Mouse (Mus musculus): ENCODE data around the gene Iah1. TPM values are rescaled to one million over a fixed set of nuclear protein-coding genes. Genes with fewer than 3 reads are reported as not detected.

Iah1 gene
- polyA plus RNA-seq, 1 experiment from 2014 or later, result 42.9 TPM

- ATAC-seq (replicated peaks; ENCODE audit: insufficient number of reproducible peaks, low FRiP score, low TSS enrichment), result no peak
- peak overlapping the region; percentile 90 for H3K4me2 ChIP-seq
- peaks cover 10% of the 10 kb centered on the region for H3K4me1 ChIP-seq (ENCODE audit: control insufficient read depth, insufficient read depth, low read length)
- H3K27me3 ChIP-seq (ENCODE audit: control insufficient read depth, insufficient read depth, low read length), result no peaks in the 10 kb centered on the region
- H3K9me3 ChIP-seq (replicated peaks; ENCODE audit: control insufficient read depth, low read length), result no peaks in the 10 kb centered on the region
- 0 out of 2 replicates have a peak, but pooled peaks cover 5% of the 10 kb centered on the region for H3K36me3 ChIP-seq (ENCODE audit: control insufficient read depth, insufficient read depth, low read length)
- H3K4me3 ChIP-seq (ENCODE audit: low read depth, low read length), result peak overlapping the region; percentile 91
- 35% methylated on average over 18 of the region's 18 CpGs for WGBS (ENCODE audit: insufficient replicate concordance)
- peak overlapping the region; percentile 86 for H3K27ac ChIP-seq (ENCODE audit: low read depth, low read length)
- peak overlapping the region; percentile 95 for H3K9ac ChIP-seq (ENCODE audit: low read depth, low read length)
Measured at GRCm38 (mm10) chr12:21286712-21287650, 29.2 kb upstream of the Iah1 start.

- H3K36me3 ChIP-seq (ENCODE audit: control insufficient read depth, insufficient read depth, low read length), result peaks cover 18% of the 10 kb centered on the region
- no peaks in the 10 kb centered on the region for H3K9me3 ChIP-seq (replicated peaks; ENCODE audit: control insufficient read depth, low read length)
- no peak overlapping the region for H3K9ac ChIP-seq (ENCODE audit: low read depth, low read length)
- ATAC-seq (replicated peaks; ENCODE audit: insufficient number of reproducible peaks, low FRiP score, low TSS enrichment), result no peak
- 75% methylated on average over 3 of the region's 3 CpGs for WGBS (ENCODE audit: insufficient replicate concordance)
- H3K4me3 ChIP-seq (ENCODE audit: low read depth, low read length), result no peak overlapping the region
- peaks cover 10% of the 10 kb centered on the region for H3K4me1 ChIP-seq (ENCODE audit: control insufficient read depth, insufficient read depth, low read length)
- no peaks in the 10 kb centered on the region for H3K27me3 ChIP-seq (ENCODE audit: control insufficient read depth, insufficient read depth, low read length)
- no peak overlapping the region for H3K4me2 ChIP-seq
- H3K27ac ChIP-seq (ENCODE audit: low read depth, low read length), result no peak overlapping the region
Measured at GRCm38 (mm10) chr12:21288716-21289395, 27.3 kb upstream of the Iah1 start.

GRCm38 (mm10) chr12:21289651-21290050, 26.5 kb upstream of the Iah1 start:
- Histone ChIP-seq H3K4me3 (ENCODE audit: low read depth, low read length) (no peak overlapping the region), H3K27me3 (ENCODE audit: control insufficient read depth, insufficient read depth, low read length) (no peaks in the 10 kb centered on the region), H3K9ac (ENCODE audit: low read depth, low read length) (no peak overlapping the region), H3K4me1 (ENCODE audit: control insufficient read depth, insufficient read depth, low read length) (peaks cover 10% of the 10 kb centered on the region), H3K4me2 (no peak overlapping the region), H3K27ac (ENCODE audit: low read depth, low read length) (no peak overlapping the region), H3K9me3 (replicated peaks; ENCODE audit: control insufficient read depth, low read length) (no peaks in the 10 kb centered on the region), H3K36me3 (ENCODE audit: control insufficient read depth, insufficient read depth, low read length) (peaks cover 24% of the 10 kb centered on the region)
- WGBS (ENCODE audit: insufficient replicate concordance), result 79% methylated on average over 6 of the region's 6 CpGs
- ATAC-seq (replicated peaks; ENCODE audit: insufficient number of reproducible peaks, low FRiP score, low TSS enrichment), result no peak

GRCm38 (mm10) chr12:21298856-21299255, 17.3 kb upstream of the Iah1 start:
- no peaks in the 10 kb centered on the region for H3K4me1 ChIP-seq (ENCODE audit: control insufficient read depth, insufficient read depth, low read length)
- no peaks in the 10 kb centered on the region for H3K9me3 ChIP-seq (replicated peaks; ENCODE audit: control insufficient read depth, low read length)
- no peaks in the 10 kb centered on the region for H3K27me3 ChIP-seq (ENCODE audit: control insufficient read depth, insufficient read depth, low read length)
- peaks cover 32% of the 10 kb centered on the region for H3K36me3 ChIP-seq (ENCODE audit: control insufficient read depth, insufficient read depth, low read length)
- no peak overlapping the region for H3K27ac ChIP-seq (ENCODE audit: low read depth, low read length)
- 82% methylated on average over 11 of the region's 11 CpGs for whole genome bisulfite sequencing (ENCODE audit: insufficient replicate concordance)
- H3K4me2 ChIP-seq, result no peak overlapping the region
- no peak overlapping the region for H3K4me3 ChIP-seq (ENCODE audit: low read depth, low read length)
- no peak overlapping the region for H3K9ac ChIP-seq (ENCODE audit: low read depth, low read length)
- ATAC-seq (replicated peaks; ENCODE audit: insufficient number of reproducible peaks, low FRiP score, low TSS enrichment), result no peak

- H3K36me3 ChIP-seq (ENCODE audit: control insufficient read depth, insufficient read depth, low read length), result peaks cover 28% of the 10 kb centered on the region
- WGBS (ENCODE audit: insufficient replicate concordance), result 76% methylated on average over 7 of the region's 7 CpGs
- no peaks in the 10 kb centered on the region for H3K9me3 ChIP-seq (replicated peaks; ENCODE audit: control insufficient read depth, low read length)
- H3K4me1 ChIP-seq (ENCODE audit: control insufficient read depth, insufficient read depth, low read length), result no peaks in the 10 kb centered on the region
- no peak overlapping the region for H3K4me3 ChIP-seq (ENCODE audit: low read depth, low read length)
- no peak overlapping the region for H3K9ac ChIP-seq (ENCODE audit: low read depth, low read length)
- H3K27ac ChIP-seq (ENCODE audit: low read depth, low read length), result no peak overlapping the region
- H3K27me3 ChIP-seq (ENCODE audit: control insufficient read depth, insufficient read depth, low read length), result no peaks in the 10 kb centered on the region
- no peak for ATAC-seq (replicated peaks; ENCODE audit: insufficient number of reproducible peaks, low FRiP score, low TSS enrichment)
- no peak overlapping the region for H3K4me2 ChIP-seq
Measured at GRCm38 (mm10) chr12:21301324-21301723, 14.9 kb upstream of the Iah1 start.

- no peaks in the 10 kb centered on the region for H3K27me3 ChIP-seq (ENCODE audit: control insufficient read depth, insufficient read depth, low read length)
- 86% methylated on average over 8 of the region's 8 CpGs for WGBS (ENCODE audit: insufficient replicate concordance)
- no peaks in the 10 kb centered on the region for H3K4me1 ChIP-seq (ENCODE audit: control insufficient read depth, insufficient read depth, low read length)
- no peak overlapping the region for H3K9ac ChIP-seq (ENCODE audit: low read depth, low read length)
- H3K4me3 ChIP-seq (ENCODE audit: low read depth, low read length), result no peak overlapping the region
- no peak overlapping the region for H3K4me2 ChIP-seq
- no peak overlapping the region for H3K27ac ChIP-seq (ENCODE audit: low read depth, low read length)
- peaks cover 29% of the 10 kb centered on the region for H3K36me3 ChIP-seq (ENCODE audit: control insufficient read depth, insufficient read depth, low read length)
- ATAC-seq (replicated peaks; ENCODE audit: insufficient number of reproducible peaks, low FRiP score, low TSS enrichment), result no peak
- no peaks in the 10 kb centered on the region for H3K9me3 ChIP-seq (replicated peaks; ENCODE audit: control insufficient read depth, low read length)
Measured at GRCm38 (mm10) chr12:21301932-21302331, 14.3 kb upstream of the Iah1 start.

- Histone ChIP-seq H3K4me2 (no peak overlapping the region), H3K4me3 (ENCODE audit: low read depth, low read length) (no peak overlapping the region), H3K36me3 (ENCODE audit: control insufficient read depth, insufficient read depth, low read length) (peaks cover 28% of the 10 kb centered on the region), H3K9ac (ENCODE audit: low read depth, low read length) (no peak overlapping the region), H3K4me1 (ENCODE audit: control insufficient read depth, insufficient read depth, low read length) (no peaks in the 10 kb centered on the region), H3K9me3 (replicated peaks; ENCODE audit: control insufficient read depth, low read length) (no peaks in the 10 kb centered on the region), H3K27ac (ENCODE audit: low read depth, low read length) (no peak overlapping the region), H3K27me3 (ENCODE audit: control insufficient read depth, insufficient read depth, low read length) (no peaks in the 10 kb centered on the region)
- no peak for ATAC-seq (replicated peaks; ENCODE audit: insufficient number of reproducible peaks, low FRiP score, low TSS enrichment)
- 79% methylated on average over 5 of the region's 5 CpGs for WGBS (ENCODE audit: insufficient replicate concordance)
Measured at GRCm38 (mm10) chr12:21302361-21302783, 13.8 kb upstream of the Iah1 start.

GRCm38 (mm10) chr12:21305741-21306140, 10.4 kb upstream of the Iah1 start:
- no peak overlapping the region for H3K9ac ChIP-seq (ENCODE audit: low read depth, low read length)

More at GRCm38 (mm10) chr12:21305741-21306140, 10.4 kb upstream of the Iah1 start:
- H3K27me3 ChIP-seq (ENCODE audit: control insufficient read depth, insufficient read depth, low read length), result no peaks in the 10 kb centered on the region
- H3K4me1 ChIP-seq (ENCODE audit: control insufficient read depth, insufficient read depth, low read length), result no peaks in the 10 kb centered on the region
- peaks cover 43% of the 10 kb centered on the region for H3K36me3 ChIP-seq (ENCODE audit: control insufficient read depth, insufficient read depth, low read length)
- no peak overlapping the region for H3K27ac ChIP-seq (ENCODE audit: low read depth, low read length)
- 89% methylated on average over 4 of the region's 4 CpGs for WGBS (ENCODE audit: insufficient replicate concordance)
- H3K9me3 ChIP-seq (replicated peaks; ENCODE audit: control insufficient read depth, low read length), result no peaks in the 10 kb centered on the region
- ATAC-seq (replicated peaks; ENCODE audit: insufficient number of reproducible peaks, low FRiP score, low TSS enrichment), result no peak
- H3K4me2 ChIP-seq, result no peak overlapping the region
- H3K4me3 ChIP-seq (ENCODE audit: low read depth, low read length), result no peak overlapping the region
